Mouse (Mus musculus): ENCODE data around the gene Papss2.

GRCm38 (mm10) chr19:32641535-32641934 lies 45.9 kb downstream of the Papss2 start:
- no peak for TF ChIP-seq CTCF (conservative IDR thresholded peaks at IDR 0.05; ENCODE audit: low read length)
- TF ChIP-seq POU5F1 (IDR thresholded peaks at IDR 0.05; ENCODE audit: borderline replicate concordance, low read length): no peak

Data from E14TG2a.4 (cell line).